Mouse (Mus musculus) forebrain, embryonic 11.5 days (tissue): Measurements from ENCODE around the gene Gpr84. TPM values are rescaled to one million over a fixed set of nuclear protein-coding genes. Genes with fewer than 3 reads are reported as not detected.

ENCODE experiments used
- ATAC-seq: fragments of 200-750 bp; cut with Nextera tagmentation; replicated peaks from 2 replicates; pipeline ENCODE4 v1.8.0; 2017; ENCODE audit warnings: moderate TSS enrichment; ENCODE audit not compliant: low FRiP score
- DNase-seq: peaks from one replicate; pipeline ENCODE4 v3.0.0-alpha.2; 2017; ENCODE audit warnings: low spot score
- H3K27ac ChIP-seq: fragments of 300-500 bp; sonication (generic); 2 replicates; pipeline ENCODE4 v1.5.1; 2014; ENCODE audit warnings: low read depth, low read length
- H3K27me3 ChIP-seq: fragments of 300-500 bp; sonication (generic); 2 replicates; pipeline ENCODE4 v1.6.1; 2014; ENCODE audit warnings: mild to moderate bottlenecking, low read length, mixed read lengths; ENCODE audit not compliant: control insufficient read depth, insufficient read depth
- H3K36me3 ChIP-seq: fragments of 300-500 bp; sonication (generic); 2 replicates; pipeline ENCODE4 v1.6.1; 2014; ENCODE audit warnings: mild to moderate bottlenecking, low read length, moderate library complexity, mixed read lengths; ENCODE audit not compliant: control insufficient read depth, insufficient read depth
- H3K4me1 ChIP-seq: fragments of 300-500 bp; sonication (generic); replicated peaks from 2 replicates; pipeline ENCODE4 v1.6.1; 2014; ENCODE audit warnings: low read length, mixed read lengths; ENCODE audit not compliant: control insufficient read depth, insufficient read depth
- H3K4me2 ChIP-seq: fragments of 300-500 bp; sonication (generic); 2 replicates; pipeline ENCODE4 v1.6.1; 2014; ENCODE audit warnings: low read depth, mild to moderate bottlenecking, low read length, moderate library complexity, mixed read lengths; ENCODE audit not compliant: severe bottlenecking
- H3K4me3 ChIP-seq: fragments of 300-500 bp; sonication (generic); 2 replicates; pipeline ENCODE4 v1.5.1; 2014; ENCODE audit warnings: low read depth, low read length
- H3K9ac ChIP-seq: fragments of 300-500 bp; sonication (generic); 2 replicates; pipeline ENCODE4 v1.6.1; 2014; ENCODE audit warnings: low read length
- H3K9me3 ChIP-seq: fragments of 300-500 bp; sonication (generic); 2 replicates; pipeline ENCODE4 v1.6.1; 2016; ENCODE audit warnings: low read length, mixed read lengths; ENCODE audit not compliant: control insufficient read depth
- WGBS: fragments of 180-500 bp; shearing (Covaris S2); extraction: QIAGEN DNeasy Blood & Tissue Kit; methylation state at CpG from one replicate; pipeline ENCODE4 v1.1.7; 2014; 5-methylcytosine and 5-hydroxymethylcytosine counted together
- microRNA counts: library from miRNA; unstranded; fragments of <30 nt; microRNA quantifications from one replicate; lab custom pipeline; 2015
- microRNA-seq: library from miRNA; unstranded; fragments of <30 nt; microRNA quantifications from one replicate; pipeline ENCODE4, GENCODE M21; 2016; ENCODE audit not compliant: insufficient number of aligned reads
- polyA plus RNA-seq: library from polyadenylated mRNA; unstranded; fragments of >200 nt; fragmentation: Nextera tagmentation; extraction: Ambion mirVana; gene quantifications from 2 replicates; pipeline ENCODE4 v1.2.1, GENCODE M21; 2014

The Gpr84 gene
- polyA plus RNA-seq, 1 experiment from 2014 or later = not detected

DNA sequence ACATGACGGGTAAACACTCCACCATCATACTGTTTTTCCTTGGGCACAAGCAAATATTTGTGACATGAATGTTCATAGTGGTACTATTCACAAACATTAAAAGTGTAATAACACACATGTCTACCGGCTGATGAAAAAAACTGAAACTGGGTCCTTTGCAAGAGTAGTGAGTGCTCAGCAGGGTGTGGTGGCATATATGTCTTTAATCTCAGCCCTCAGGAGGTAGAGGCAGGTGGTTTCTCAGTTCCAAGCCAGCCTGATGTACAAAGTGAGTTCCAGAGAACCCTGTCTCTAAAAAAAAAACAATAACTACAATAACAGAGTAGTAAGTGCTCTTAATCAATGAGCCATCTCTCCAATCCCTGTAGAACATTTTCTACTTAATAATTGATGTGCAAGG lies 45.6 kb downstream of the Gpr84 start:
- Histone ChIP-seq H3K4me2 (no peak overlapping the region), H3K9ac (no peak overlapping the region), H3K9me3 (no peaks in the 10 kb centered on the region), H3K4me3 (no peak overlapping the region), H3K27me3 (no peaks in the 10 kb centered on the region), H3K36me3 (no peaks in the 10 kb centered on the region), H3K4me1 (no peaks in the 10 kb centered on the region), H3K27ac (no peak overlapping the region)
- DNase-seq (no peak), ATAC-seq (no peak)
- 86% methylated on average over 2 of the region's 2 CpGs for WGBS

DNA sequence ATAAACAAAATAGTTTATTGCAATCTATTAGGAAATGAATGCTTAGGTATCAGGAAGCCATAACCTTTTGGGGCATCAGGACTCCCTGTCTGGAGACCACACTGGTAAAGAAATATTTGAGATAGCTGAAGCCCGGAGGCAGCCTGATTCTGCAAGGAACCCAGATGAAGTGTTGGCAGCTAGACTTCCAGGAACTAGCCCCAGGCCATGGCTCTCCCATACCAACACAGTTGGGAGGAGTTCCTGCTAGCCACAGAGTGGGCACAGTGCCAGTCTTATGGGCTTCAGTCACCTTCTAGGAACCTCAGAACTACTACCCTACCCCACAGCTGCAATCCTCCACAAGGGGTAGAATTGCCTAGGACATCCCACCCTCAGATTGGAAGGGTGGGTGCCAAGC lies 50.4 kb downstream of the Gpr84 start:
- H3K27ac ChIP-seq = no peak overlapping the region
- ATAC-seq = no peak
- 81% methylated on average over 1 of the region's 1 CpGs for WGBS
- no peak for DNase-seq
- H3K4me1 ChIP-seq = peaks cover 5% of the 10 kb centered on the region; the same call in 1 of the 2 replicates
- H3K9me3 ChIP-seq = no peaks in the 10 kb centered on the region
- peaks cover 2% of the 10 kb centered on the region; the same call in 1 of the 2 replicates for H3K27me3 ChIP-seq
- H3K9ac ChIP-seq = no peak overlapping the region
- H3K4me2 ChIP-seq = no peak overlapping the region
- no peaks in the 10 kb centered on the region for H3K36me3 ChIP-seq
- H3K4me3 ChIP-seq = no peak overlapping the region

GRCm38 (mm10) chr15:103259162-103259561 lies 51.2 kb downstream of the Gpr84 start:
- Histone ChIP-seq H3K4me1 (peaks cover 7% of the 10 kb centered on the region; the same call in 1 of the 2 replicates), H3K27me3 (peaks cover 2% of the 10 kb centered on the region; the same call in 1 of the 2 replicates), H3K9me3 (no peaks in the 10 kb centered on the region), H3K36me3 (no peaks in the 10 kb centered on the region), H3K9ac (no peak overlapping the region), H3K27ac (no peak overlapping the region), H3K4me3 (no peak overlapping the region), H3K4me2 (no peak overlapping the region)
- ATAC-seq (no peak), DNase-seq (no peak)
- 88% methylated on average over 5 of the region's 5 CpGs for WGBS

MicroRNA genes within 50 kb of the gene (microRNA counts, 519-probe panel; counts per million panel counts)
- microRNA mmu-miR-148b (lab: Ali Mortazavi, UCI) = 5,345 counts per million, percentile 67 among the panel's probes with 10 or more counts

Small RNA genes within 50 kb of the gene (microRNA-seq; reads per million reads assigned to microRNA genes)
- gene Mir148b (428 reads per million, percentile 57 among the genes with 10 or more reads in this experiment), gene Mir6963 (not detected)

Other genes with a start within 250 kb of the Gpr84 start
- 20.5 and 23.3 TPM in 2 replicates for gene Smug1, start 143.5 kb downstream of the Gpr84 start, polyA plus RNA-seq
- gene Cbx5, start 70.8 kb downstream of the Gpr84 start, polyA plus RNA-seq = 214 and 221 TPM in 2 replicates
- gene Hnrnpa1, start 70.2 kb downstream of the Gpr84 start, polyA plus RNA-seq = 1,395 and 1,473 TPM in 2 replicates
- 6.6 and 7.6 TPM in 2 replicates for gene Nfe2, start 52.2 kb downstream of the Gpr84 start, polyA plus RNA-seq
- gene Copz1, start 37.9 kb downstream of the Gpr84 start, polyA plus RNA-seq = 265 TPM in 2 replicates
- gene Zfp385a, start 29.5 kb upstream of the Gpr84 start, polyA plus RNA-seq = 27.4 and 27.8 TPM in 2 replicates
- 22.0 and 22.4 TPM in 2 replicates for gene Itga5, start 56.2 kb upstream of the Gpr84 start, polyA plus RNA-seq
- not detected in 2 replicates for gene Gtsf1, start 119.9 kb upstream of the Gpr84 start, polyA plus RNA-seq
- gene Gtsf2, start 137.9 kb upstream of the Gpr84 start, polyA plus RNA-seq = 0.55 TPM in 1 of 2 replicates, not detected in the other
- 0.91 and 1.5 TPM in 2 replicates for gene Nckap1l, start 143.2 kb upstream of the Gpr84 start, polyA plus RNA-seq
- gene Pde1b, start 192.4 kb upstream of the Gpr84 start, polyA plus RNA-seq = 27.2 and 29.9 TPM in 2 replicates
- 38.8 and 43.7 TPM in 2 replicates for gene Ppp1r1a, start 227.4 kb upstream of the Gpr84 start, polyA plus RNA-seq